Mouse (Mus musculus) intestine, embryonic 15.5 days (tissue): Measurements from ENCODE around the gene Sstr4. TPM values are rescaled to one million over a fixed set of nuclear protein-coding genes. Genes with fewer than 3 reads are reported as not detected.

ENCODE experiments used
- ATAC-seq: fragments of 200-750 bp; cut with Nextera tagmentation; 2 replicates; pipeline ENCODE4 v1.8.0; 2017; ENCODE audit warnings: moderate TSS enrichment, moderate library complexity
- H3K27ac ChIP-seq: fragments of 300-500 bp; sonication (generic); 2 replicates; pipeline ENCODE4 v1.5.1; 2015; ENCODE audit warnings: mild to moderate bottlenecking, inconsistent platforms
- H3K27me3 ChIP-seq: fragments of 300-500 bp; sonication (generic); replicated peaks from 2 replicates; pipeline ENCODE4 v1.6.1; 2015; ENCODE audit warnings: inconsistent platforms
- H3K36me3 ChIP-seq: fragments of 300-500 bp; sonication (generic); 2 replicates; pipeline ENCODE4 v1.6.1; 2015; ENCODE audit warnings: inconsistent platforms
- H3K4me1 ChIP-seq: fragments of 300-500 bp; sonication (generic); replicated peaks from 2 replicates; pipeline ENCODE4 v1.6.1; 2015; ENCODE audit warnings: inconsistent platforms
- H3K4me2 ChIP-seq: fragments of 300-500 bp; sonication (generic); replicated peaks from 2 replicates; pipeline ENCODE4 v1.6.1; 2015; ENCODE audit warnings: mild to moderate bottlenecking, inconsistent platforms
- H3K4me3 ChIP-seq: fragments of 300-500 bp; sonication (generic); replicated peaks from 2 replicates; pipeline ENCODE4 v1.5.1; 2015; ENCODE audit warnings: inconsistent platforms
- H3K9ac ChIP-seq: fragments of 300-500 bp; sonication (generic); 2 replicates; pipeline ENCODE4 v1.6.1; 2015; ENCODE audit warnings: inconsistent platforms
- H3K9me3 ChIP-seq: fragments of 300-500 bp; sonication (generic); 2 replicates; pipeline ENCODE4 v1.6.1; 2016; ENCODE audit warnings: inconsistent platforms
- WGBS: fragments of 180-500 bp; shearing (Covaris S2); methylation state at CpG from one replicate; pipeline ENCODE4 v1.1.7; 2015; 5-methylcytosine and 5-hydroxymethylcytosine counted together
- polyA plus RNA-seq: library from polyadenylated mRNA; unstranded; fragments of >200 nt; fragmentation: Nextera tagmentation; extraction: Ambion mirVana; gene quantifications from 2 replicates; pipeline ENCODE4 v1.2.1, GENCODE M21; 2015

Gene Sstr4
- polyA plus RNA-seq, 1 experiment from 2014 or later: 2.2 TPM

DNA sequence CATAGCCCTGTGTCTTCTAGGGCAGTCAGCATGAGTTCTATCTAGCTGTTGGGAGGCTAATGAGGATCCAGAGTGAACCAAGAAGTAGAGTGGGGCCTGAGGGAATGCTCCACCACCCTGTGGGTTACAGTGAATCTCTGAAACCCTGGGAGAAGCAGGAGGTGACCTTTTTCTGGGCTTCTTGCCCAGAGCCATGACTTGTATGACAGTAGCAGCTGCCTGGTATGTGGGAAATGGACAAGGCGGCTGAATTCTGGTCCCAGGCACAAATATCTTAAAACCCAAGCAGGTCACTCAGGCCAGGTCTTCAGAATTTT, 2.6 kb downstream of the Sstr4 start:
- no peaks in the 10 kb centered on the region for H3K36me3 ChIP-seq
- no peak for ATAC-seq
- H3K4me2 ChIP-seq: peak overlapping the region; percentile 97
- no peak overlapping the region for H3K27ac ChIP-seq
- H3K27me3 ChIP-seq: peaks cover 13% of the 10 kb centered on the region
- peaks cover 33% of the 10 kb centered on the region for H3K4me1 ChIP-seq
- no peaks in the 10 kb centered on the region for H3K9me3 ChIP-seq
- no peak overlapping the region for H3K9ac ChIP-seq
- WGBS: 67% methylated on average over 1 of the region's 1 CpGs
- no peak overlapping the region for H3K4me3 ChIP-seq

DNA sequence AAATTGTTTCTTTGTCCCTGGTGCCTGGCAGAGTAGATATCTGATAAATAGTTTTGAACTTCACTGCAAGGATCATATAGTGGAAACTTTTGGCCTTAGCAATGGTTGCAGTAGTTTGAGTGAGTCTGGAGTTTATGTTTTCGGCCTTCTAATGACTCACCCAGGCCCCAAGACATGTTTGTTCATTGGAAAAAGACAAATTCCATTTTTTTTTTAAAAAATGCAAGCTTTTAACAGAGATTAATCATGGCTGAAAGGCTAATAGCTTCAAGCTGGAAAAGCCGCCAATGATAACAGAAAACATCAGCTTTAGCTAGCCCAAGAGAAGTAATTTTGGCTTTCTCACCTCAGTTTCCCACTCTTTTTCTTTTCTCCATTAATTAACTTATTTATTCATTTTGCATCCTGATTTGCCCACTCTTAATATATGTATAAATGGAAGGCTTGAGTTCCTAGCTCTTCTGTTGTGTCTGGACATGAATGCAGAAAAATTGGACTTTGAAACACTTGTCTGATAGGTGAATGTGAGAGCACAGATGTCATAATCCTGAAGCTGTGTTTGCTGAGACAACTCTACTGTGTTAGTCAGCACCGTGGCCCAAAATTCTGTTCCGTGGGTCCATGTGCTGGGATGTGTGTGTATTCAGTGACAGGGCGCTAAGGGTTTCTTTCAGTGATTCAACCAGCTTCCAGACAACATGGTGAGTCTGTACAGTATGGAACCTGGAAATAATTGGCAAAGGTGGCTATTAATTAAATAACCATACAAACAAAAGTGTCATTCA, 3.9 kb downstream of the Sstr4 start:
- 87% methylated on average over 5 of the region's 5 CpGs for WGBS

DNA sequence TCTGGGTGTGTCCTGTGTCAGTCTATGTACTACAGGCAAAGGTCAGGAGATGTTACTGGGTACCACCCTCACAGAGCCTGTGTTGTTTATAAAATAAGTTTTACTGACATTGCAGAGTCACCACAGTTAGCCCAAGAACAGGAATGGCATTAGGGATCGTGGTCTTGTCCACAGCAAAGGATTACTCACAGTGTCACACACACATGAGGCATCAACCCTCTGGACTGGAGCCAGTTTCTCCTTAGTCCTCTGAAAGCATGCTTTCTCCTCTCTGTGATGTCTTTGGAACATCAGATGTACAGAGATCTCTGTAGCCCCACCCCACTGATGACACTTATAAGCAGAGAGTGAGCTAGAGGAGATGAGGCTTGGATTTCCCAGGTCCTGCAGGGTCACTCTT, 7.1 kb downstream of the Sstr4 start:
- no peak overlapping the region for H3K9ac ChIP-seq
- H3K27ac ChIP-seq: no peak overlapping the region
- no peak overlapping the region for H3K4me3 ChIP-seq
- H3K36me3 ChIP-seq: no peaks in the 10 kb centered on the region
- H3K4me2 ChIP-seq: no peak overlapping the region
- peaks cover 23% of the 10 kb centered on the region; the same call in 1 of the 2 replicates for H3K4me1 ChIP-seq
- peaks cover 14% of the 10 kb centered on the region for H3K27me3 ChIP-seq
- H3K9me3 ChIP-seq: no peaks in the 10 kb centered on the region
- 56% methylated on average over 1 of the region's 1 CpGs for WGBS
- no peak for ATAC-seq

More for the DNA sequence above, 3.9 kb downstream of the Sstr4 start:
- Histone ChIP-seq H3K27me3 (peaks cover 13% of the 10 kb centered on the region), H3K4me2 (no peak overlapping the region), H3K4me1 (peaks cover 33% of the 10 kb centered on the region), H3K9me3 (no peaks in the 10 kb centered on the region), H3K4me3 (no peak overlapping the region), H3K27ac (no peak overlapping the region), H3K9ac (no peak overlapping the region), H3K36me3 (no peaks in the 10 kb centered on the region)
- no peak for ATAC-seq

DNA sequence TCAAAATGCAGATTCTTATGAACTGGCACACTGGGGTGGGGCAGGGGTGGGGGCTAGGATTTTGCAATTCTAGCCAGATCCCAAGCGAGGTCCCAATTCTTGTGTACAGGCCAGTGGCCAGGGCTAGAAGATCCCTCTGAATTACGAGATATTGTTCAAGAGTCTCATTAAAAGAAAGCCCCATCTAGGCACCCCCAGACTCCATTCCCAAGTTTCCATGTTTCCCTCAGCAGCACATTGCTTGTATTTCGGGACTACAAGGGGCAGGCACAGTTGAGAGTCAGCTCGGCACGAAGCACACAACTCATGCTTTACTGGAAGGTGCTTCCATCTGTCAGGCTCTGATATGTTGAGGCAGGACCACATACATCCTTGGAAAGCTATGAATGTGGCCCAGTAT, 9.8 kb downstream of the Sstr4 start:
- no peaks in the 10 kb centered on the region for H3K36me3 ChIP-seq
- H3K9me3 ChIP-seq: no peaks in the 10 kb centered on the region
- H3K4me2 ChIP-seq: peak overlapping the region; percentile 38
- peak overlapping the region; percentile 20 for H3K4me3 ChIP-seq
- no peak for ATAC-seq
- H3K4me1 ChIP-seq: 0 out of 2 replicates have a peak, but pooled peaks cover 17% of the 10 kb centered on the region
- H3K27ac ChIP-seq: no peak overlapping the region
- no peak overlapping the region for H3K9ac ChIP-seq
- peaks cover 14% of the 10 kb centered on the region for H3K27me3 ChIP-seq
- 67% methylated on average over 5 of the region's 5 CpGs for WGBS

DNA sequence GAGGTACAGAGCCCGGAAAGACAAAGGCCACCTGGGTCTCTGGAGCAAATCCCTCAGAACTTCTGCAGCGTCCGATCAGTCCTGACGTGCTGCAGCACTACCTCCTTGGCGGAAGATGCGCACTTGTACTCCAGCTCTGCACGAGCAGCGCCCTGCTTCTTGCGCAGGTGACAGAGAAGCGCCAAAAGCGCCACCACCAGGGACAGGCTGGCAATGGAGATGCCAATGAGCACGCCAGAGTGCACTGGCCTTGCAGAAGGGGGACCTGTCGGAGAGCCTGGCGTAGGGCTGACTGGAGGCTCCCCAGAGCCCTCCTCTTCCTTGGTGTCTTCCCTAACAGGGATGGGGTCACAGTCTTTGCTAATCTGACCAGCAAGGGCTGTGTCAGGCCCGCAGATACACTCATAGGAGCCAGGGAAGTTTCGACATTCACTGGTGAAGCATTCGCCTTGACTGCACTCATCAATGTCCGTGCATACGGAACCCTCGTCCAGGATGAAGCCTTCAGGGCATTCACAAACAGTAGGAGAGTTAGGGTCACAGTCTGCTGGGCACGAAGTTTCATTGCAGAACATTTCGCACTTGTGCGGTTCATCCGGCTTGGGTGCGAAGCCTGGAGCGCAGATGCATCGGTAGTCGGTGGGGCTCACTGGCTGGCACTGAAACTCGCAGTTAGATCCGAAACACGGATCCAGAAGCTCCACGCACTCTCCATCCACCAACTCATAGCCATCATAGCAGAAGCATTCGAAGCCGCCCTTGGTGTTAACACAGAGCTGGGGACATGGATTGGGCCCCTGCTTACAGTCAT, 11.2 kb downstream of the Sstr4 start:
- H3K4me1 ChIP-seq: 0 out of 2 replicates have a peak, but pooled peaks cover 13% of the 10 kb centered on the region
- peak overlapping the region; percentile 49 for H3K4me3 ChIP-seq
- H3K27me3 ChIP-seq: peaks cover 14% of the 10 kb centered on the region
- H3K9ac ChIP-seq: peak overlapping the region; percentile 54
- H3K36me3 ChIP-seq: no peaks in the 10 kb centered on the region
- H3K4me2 ChIP-seq: peak overlapping the region; percentile 84
- peak overlapping the region; percentile 61 for H3K27ac ChIP-seq
- WGBS: 22% methylated on average over 34 of the region's 34 CpGs
- no peak for ATAC-seq
- no peaks in the 10 kb centered on the region for H3K9me3 ChIP-seq

DNA sequence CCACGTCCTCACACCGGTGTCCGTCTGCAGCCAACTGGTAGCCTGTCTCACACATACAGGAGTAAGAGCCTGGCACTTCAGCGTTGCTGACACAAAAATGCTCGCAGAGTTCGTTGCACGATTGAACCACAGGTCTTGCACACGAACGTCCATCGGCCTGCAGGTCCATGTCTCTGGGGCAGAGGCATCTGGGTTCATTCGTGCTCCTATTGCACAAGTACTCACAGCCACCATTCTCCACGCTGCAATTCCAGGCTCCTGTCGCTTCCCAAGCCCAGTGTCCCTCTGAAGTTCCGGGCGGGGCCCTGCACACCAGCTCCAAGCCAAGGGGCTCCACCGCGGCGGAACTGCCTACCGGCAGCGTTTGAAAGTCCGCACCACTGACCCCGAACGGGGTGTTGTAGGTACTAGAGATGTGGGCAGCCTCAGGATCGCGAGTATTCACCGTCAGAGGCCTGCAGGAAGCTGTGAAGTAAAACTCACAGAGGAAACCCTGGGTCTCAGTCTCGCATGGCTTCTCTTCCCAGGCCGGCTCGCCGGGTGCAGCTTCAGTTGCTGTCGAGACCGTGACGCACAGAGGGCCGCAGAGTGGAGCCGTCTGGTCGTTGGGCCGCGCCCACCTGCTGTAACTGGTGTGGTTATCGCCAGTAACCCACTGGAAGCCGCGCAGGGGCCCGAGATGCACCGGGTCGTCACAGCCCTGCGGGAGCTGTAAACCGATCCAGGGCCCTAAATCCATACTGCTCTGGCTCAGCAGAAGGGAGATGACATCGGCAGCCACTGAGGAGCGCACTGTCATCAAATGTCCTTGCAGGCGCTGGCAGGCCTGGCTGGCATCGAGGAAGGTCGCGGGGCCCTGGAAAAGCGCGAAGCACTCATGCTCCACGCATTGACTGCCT, 12.1 kb downstream of the Sstr4 start:
- peak overlapping the region; percentile 49 for H3K4me3 ChIP-seq
- peak overlapping the region; percentile 54 for H3K9ac ChIP-seq
- H3K4me1 ChIP-seq: 0 out of 2 replicates have a peak, but pooled peaks cover 13% of the 10 kb centered on the region
- peak overlapping the region; percentile 61 for H3K27ac ChIP-seq
- H3K9me3 ChIP-seq: no peaks in the 10 kb centered on the region
- peak overlapping the region; percentile 84 for H3K4me2 ChIP-seq
- no peaks in the 10 kb centered on the region for H3K36me3 ChIP-seq
- WGBS: 10% methylated on average over 55 of the region's 55 CpGs
- ATAC-seq: peak; percentile 66
- peaks cover 14% of the 10 kb centered on the region for H3K27me3 ChIP-seq

DNA sequence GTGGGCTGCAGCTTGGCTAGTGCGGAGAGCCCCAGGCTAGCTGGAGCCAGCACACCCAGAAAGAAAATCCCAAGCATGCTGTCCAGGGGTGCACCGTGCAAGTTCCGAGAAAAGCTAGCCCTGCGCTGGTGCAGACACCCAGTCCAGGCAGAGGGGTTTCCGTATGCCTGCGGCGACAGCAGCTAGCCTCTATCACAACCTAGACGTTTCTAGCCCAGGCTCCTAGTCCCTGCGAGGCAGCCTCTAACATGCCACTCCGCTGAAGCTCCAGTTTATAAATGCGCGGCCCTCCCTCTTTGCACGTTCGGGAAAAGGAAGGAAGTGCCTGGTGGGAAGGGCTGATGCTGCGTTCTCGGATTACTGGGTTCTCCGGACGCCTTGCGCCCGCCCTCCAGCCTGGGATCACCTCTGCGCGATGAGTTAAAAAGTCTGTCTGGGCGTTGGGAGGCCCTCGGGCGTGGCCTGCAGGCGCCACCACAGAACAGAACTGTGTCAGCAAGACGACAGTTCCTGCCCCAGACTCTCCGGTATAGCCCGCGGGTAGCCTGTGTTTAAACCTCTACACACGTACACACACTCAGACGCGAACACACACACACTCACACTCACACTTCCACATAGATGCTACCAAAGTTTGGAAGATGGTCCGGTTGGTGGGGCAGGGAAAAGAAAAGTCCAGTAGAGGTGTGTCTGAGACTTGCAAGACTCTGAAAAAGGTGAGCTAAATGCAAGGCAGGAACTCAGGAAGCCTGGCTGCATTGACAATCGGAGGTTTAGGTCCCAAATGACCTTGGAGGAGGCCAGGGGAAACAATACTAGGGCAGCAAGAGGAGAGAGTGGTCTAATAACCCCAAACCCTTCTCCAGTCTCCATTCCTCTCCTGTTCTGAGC, 13.0 kb downstream of the Sstr4 start, which contains the start of gene Thbd:
TSS of gene Thbd (minus strand) at position 319 of the 891 bp plus-strand sequence.
- H3K27me3 ChIP-seq: peaks cover 14% of the 10 kb centered on the region
- H3K4me1 ChIP-seq: 0 out of 2 replicates have a peak, but pooled peaks cover 13% of the 10 kb centered on the region
- peak within 1 kb of the TSS; percentile 54 for H3K9ac ChIP-seq
- peak; percentile 82 for ATAC-seq
- peak within 1 kb of the TSS; percentile 61 for H3K27ac ChIP-seq
- H3K4me2 ChIP-seq: peak within 1 kb of the TSS; percentile 84
- H3K9me3 ChIP-seq: no peaks in the 10 kb centered on the region
- peak within 1 kb of the TSS; percentile 49 for H3K4me3 ChIP-seq
- H3K36me3 ChIP-seq: no peaks in the 10 kb centered on the region
- WGBS: 2% methylated on average over 35 of the region's 35 CpGs

DNA sequence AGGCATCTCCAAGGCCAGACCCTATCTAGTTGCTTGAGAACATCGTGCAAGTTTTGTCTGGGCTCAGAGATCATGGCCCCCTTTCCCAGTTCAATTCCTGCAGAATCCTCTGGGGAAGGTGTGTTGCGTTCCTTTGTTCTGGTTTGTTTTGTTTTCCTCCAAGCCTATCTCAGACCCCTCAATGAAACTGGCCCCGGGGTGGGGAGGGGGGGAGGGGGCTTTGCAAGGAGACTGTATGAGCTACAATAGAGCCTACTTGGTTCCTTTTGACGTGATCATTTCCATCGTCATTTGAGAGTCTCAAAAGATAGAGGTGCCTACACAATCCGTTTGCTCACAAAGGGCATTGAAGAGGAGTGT, 13.6 kb downstream of the Sstr4 start:
- 0 out of 2 replicates have a peak overlapping the region, but pooled peaks have one; percentile 54 for H3K9ac ChIP-seq
- peak overlapping the region; percentile 84 for H3K4me2 ChIP-seq
- peak overlapping the region; percentile 49; the same call in 1 of the 2 replicates for H3K4me3 ChIP-seq
- no peak overlapping the region for H3K27ac ChIP-seq
- WGBS: 37% methylated on average over 6 of the region's 6 CpGs
- H3K9me3 ChIP-seq: no peaks in the 10 kb centered on the region
- peaks cover 14% of the 10 kb centered on the region for H3K27me3 ChIP-seq
- H3K36me3 ChIP-seq: no peaks in the 10 kb centered on the region
- H3K4me1 ChIP-seq: 0 out of 2 replicates have a peak, but pooled peaks cover 13% of the 10 kb centered on the region
- ATAC-seq: peak; percentile 5; the same call in 1 of the 2 replicates

DNA sequence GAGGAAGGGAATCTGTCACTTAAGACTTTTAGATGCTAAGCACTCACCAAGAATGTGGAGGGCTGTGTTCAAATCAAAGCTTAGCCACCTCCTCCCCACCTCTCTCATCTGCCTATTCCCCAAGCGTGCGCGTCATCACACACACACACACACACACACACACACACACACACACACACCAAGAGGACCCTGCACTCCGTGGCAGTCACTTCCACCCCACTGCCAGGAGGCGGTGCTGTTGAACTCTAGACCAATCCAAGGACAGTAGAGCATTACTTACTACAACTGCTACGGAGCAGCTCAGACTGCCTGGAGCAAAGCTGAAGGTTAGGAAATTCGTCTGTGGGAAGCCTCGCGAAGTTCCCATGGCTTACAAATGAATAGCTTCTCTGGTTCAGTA, 14.0 kb downstream of the Sstr4 start:
- ATAC-seq: peak; percentile 76
- no peaks in the 10 kb centered on the region for H3K36me3 ChIP-seq
- no peak overlapping the region for H3K4me3 ChIP-seq
- peaks cover 14% of the 10 kb centered on the region for H3K27me3 ChIP-seq
- no peak overlapping the region for H3K9ac ChIP-seq
- H3K4me2 ChIP-seq: 0 out of 2 replicates have a peak overlapping the region, but pooled peaks have one; percentile 84
- 26% methylated on average over 9 of the region's 9 CpGs for WGBS
- no peaks in the 10 kb centered on the region for H3K9me3 ChIP-seq
- 0 out of 2 replicates have a peak, but pooled peaks cover 13% of the 10 kb centered on the region for H3K4me1 ChIP-seq
- H3K27ac ChIP-seq: no peak overlapping the region

DNA sequence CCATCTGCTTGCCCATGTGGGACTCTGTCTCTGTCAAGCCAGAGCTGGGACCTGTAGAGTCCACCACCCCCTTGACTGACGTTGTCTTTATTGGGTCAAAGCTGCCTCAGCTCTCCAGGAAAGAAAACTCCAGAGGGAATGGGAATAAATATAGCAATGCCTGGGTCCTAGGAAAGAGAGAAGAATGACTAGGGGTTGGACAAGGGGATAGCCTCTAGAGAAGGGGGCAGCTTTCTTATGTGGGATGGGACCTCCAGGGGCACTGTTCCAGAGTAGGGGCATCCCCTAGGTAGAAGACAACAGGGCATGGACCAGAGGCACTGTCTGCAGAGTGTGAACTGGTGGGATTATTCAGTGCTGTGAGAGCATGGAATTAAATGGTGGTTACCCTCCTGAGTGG, 14.7 kb downstream of the Sstr4 start:
- WGBS: 83% methylated on average over 1 of the region's 1 CpGs

DNA sequence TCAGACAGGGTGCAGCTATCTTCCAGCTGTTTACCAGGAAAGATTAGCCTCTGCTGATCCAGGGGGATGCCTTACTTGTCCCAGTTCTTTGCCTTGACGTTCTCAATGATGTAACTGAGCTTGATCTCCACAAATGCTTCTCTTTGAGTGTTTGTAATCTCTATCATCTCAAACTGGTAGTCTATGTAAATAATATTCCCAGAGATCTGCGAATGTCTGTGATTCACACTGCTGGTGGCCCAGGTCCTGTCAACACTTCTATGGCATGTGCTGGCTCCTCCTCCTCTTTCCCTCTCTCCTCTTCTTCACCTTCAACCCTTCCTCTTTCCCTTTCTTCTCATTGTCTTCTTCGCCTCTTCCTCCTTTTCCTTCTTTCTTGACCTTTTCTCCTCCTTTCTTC, 24.0 kb downstream of the Sstr4 start:
- Histone ChIP-seq H3K4me1 (no peaks in the 10 kb centered on the region), H3K27ac (no peak overlapping the region), H3K4me2 (no peak overlapping the region), H3K9ac (no peak overlapping the region), H3K27me3 (no peaks in the 10 kb centered on the region), H3K4me3 (no peak overlapping the region), H3K9me3 (no peaks in the 10 kb centered on the region), H3K36me3 (no peaks in the 10 kb centered on the region)
- ATAC-seq: no peak
- 61% methylated on average over 3 of the region's 3 CpGs for WGBS

More for the DNA sequence above, 14.7 kb downstream of the Sstr4 start:
- Histone ChIP-seq H3K9me3 (no peaks in the 10 kb centered on the region), H3K27ac (no peak overlapping the region), H3K4me2 (no peak overlapping the region), H3K9ac (no peak overlapping the region), H3K27me3 (peaks cover 14% of the 10 kb centered on the region), H3K36me3 (no peaks in the 10 kb centered on the region), H3K4me3 (no peak overlapping the region), H3K4me1 (0 out of 2 replicates have a peak, but pooled peaks cover 13% of the 10 kb centered on the region)
- ATAC-seq: no peak
